Mouse (Mus musculus) spleen, adult 2 months (tissue): ENCODE measurements at regions not wholly inside any gene's neighbourhood (a gene's known extent, or its start where the extent isn't known, plus 50 kb on each side); places are given as distances from the start of the nearest gene placed in this dataset.
A peak's percentile ranks its signal among the peaks of the same experiment; 100 is the strongest.

Source experiments
- CTCF ChIP-seq: fragments of 200-500 bp; IDR thresholded peaks from 2 replicates; pipeline ENCODE4 v1.5.1; 2011; ENCODE audit warnings: mild to moderate bottlenecking, inconsistent platforms; ENCODE audit not compliant: insufficient read depth, insufficient read length, insufficient replicate concordance; ENCODE audit errors: extremely low read depth
- POLR2A ChIP-seq: fragments of 200-500 bp; IDR thresholded peaks from 2 replicates; pipeline ENCODE4 v1.6.1; 2011; ENCODE audit warnings: low read depth, low read length, inconsistent platforms

GRCm38 (mm10) chr4:62889708-62890107 is 75.7 kb upstream of the Zfp618 start:
- TF ChIP-seq POLR2A (no peak), CTCF (peak; percentile 42; the same call in 1 of the 2 replicates)
